Mouse (Mus musculus): ENCODE measurements around the gene Qpctl. TPM values are rescaled to one million over a fixed set of nuclear protein-coding genes. Genes with fewer than 3 reads are reported as not detected.

Qpctl gene
- total and polyA plus RNA-seq, 3 experiments = 3.1 to 6.5 TPM; not detected in 1

- TF ChIP-seq UBTF (IDR thresholded peaks at IDR 0.05; ENCODE audit: borderline replicate concordance, insufficient read depth, low read depth, low read length) (no peak), E2F4 (IDR thresholded peaks at IDR 0.05; ENCODE audit: borderline replicate concordance, low read depth, low read length) (no peak)
- H3K27ac ChIP-seq (ENCODE audit: control insufficient read depth, low read depth, low read length) = no peak overlapping the region
- H3K27me3 ChIP-seq (ENCODE audit: control insufficient read depth in 1 of 2, insufficient read depth in 2 of 2, low read length in 2 of 2) = no peaks in the 10 kb centered on the region
- no peak overlapping the region for H3K4me3 ChIP-seq (ENCODE audit: control insufficient read depth in 1 of 2, insufficient read depth in 1 of 2, low read depth in 2 of 2, low read length in 2 of 2)
- peaks cover 1% of the 10 kb centered on the region; the same call in 1 of the 2 replicates for H3K79me2 ChIP-seq (ENCODE audit: control insufficient read depth, insufficient read depth, low read length, poor library complexity)
- H3K9ac ChIP-seq (ENCODE audit: control insufficient read depth, low read depth, low read length, poor library complexity, severe bottlenecking) = no peak overlapping the region
- no peaks in the 10 kb centered on the region for H3K9me3 ChIP-seq (replicated peaks; ENCODE audit: insufficient read depth, low read length)
- peaks cover 0 to 10% of the 10 kb centered on the region in 2 experiments; a peak in 3 of 4 replicates for H3K4me1 ChIP-seq (ENCODE audit: control insufficient read depth in 1 of 2, insufficient read depth in 2 of 2, low read length in 2 of 2)
- H3K36me3 ChIP-seq (ENCODE audit: control insufficient read depth in 1 of 2, insufficient read depth in 2 of 2, low read length in 2 of 2) = no peaks in the 10 kb centered on the region
- no peak for DNase-seq (ENCODE audit: low read depth, low spot score)
Measured at GRCm38 (mm10) chr7:19100290-19100689, 48.8 kb downstream of the Qpctl start.

DNA sequence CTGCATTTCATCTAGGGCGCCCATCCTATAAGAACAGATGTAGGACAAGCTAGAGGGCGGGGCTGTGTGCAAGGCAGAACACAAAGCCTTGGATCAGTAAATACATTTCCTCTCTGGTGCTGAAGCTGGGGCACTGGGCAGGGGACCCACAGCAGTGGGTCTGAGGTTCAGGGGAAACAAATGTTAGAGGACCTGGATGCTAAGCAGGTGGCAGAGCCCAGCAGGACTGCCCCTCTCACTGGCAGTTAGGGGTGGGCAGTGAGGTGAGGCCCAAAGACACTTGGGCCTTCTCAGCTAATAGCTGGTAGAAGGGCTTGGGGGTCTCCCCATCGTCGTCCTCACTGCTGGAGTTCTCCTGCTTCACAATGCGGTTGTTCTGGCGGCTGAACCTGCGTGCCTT, 50.3 kb downstream of the Qpctl start:
- H3K27ac ChIP-seq (ENCODE audit: control insufficient read depth, low read depth, low read length) = no peak overlapping the region
- no peak overlapping the region for H3K9ac ChIP-seq (ENCODE audit: control insufficient read depth, low read depth, low read length, poor library complexity, severe bottlenecking)
- H3K79me2 ChIP-seq (ENCODE audit: control insufficient read depth, insufficient read depth, low read length, poor library complexity) = peaks cover 8% of the 10 kb centered on the region; the same call in 1 of the 2 replicates
- no peaks in the 10 kb centered on the region for H3K9me3 ChIP-seq (replicated peaks; ENCODE audit: insufficient read depth, low read length)
- no peaks in the 10 kb centered on the region for H3K36me3 ChIP-seq (ENCODE audit: control insufficient read depth in 1 of 2, insufficient read depth in 2 of 2, low read length in 2 of 2)
- H3K27me3 ChIP-seq (ENCODE audit: control insufficient read depth in 1 of 2, insufficient read depth in 2 of 2, low read length in 2 of 2) = no peaks in the 10 kb centered on the region
- H3K4me3 ChIP-seq (ENCODE audit: control insufficient read depth in 1 of 2, insufficient read depth in 1 of 2, low read depth in 2 of 2, low read length in 2 of 2) = no peak overlapping the region
- peaks cover 0 to 10% of the 10 kb centered on the region in 2 experiments; a peak in 3 of 4 replicates for H3K4me1 ChIP-seq (ENCODE audit: control insufficient read depth in 1 of 2, insufficient read depth in 2 of 2, low read length in 2 of 2)
- no peak for TF ChIP-seq POLR2A (IDR thresholded peaks at IDR 0.05; ENCODE audit: control insufficient read depth in 1 of 2, insufficient read depth in 1 of 2, low read depth in 1 of 2, low read length in 2 of 2, poor library complexity in 1 of 2)
- TF ChIP-seq TBP (IDR thresholded peaks at IDR 0.05; ENCODE audit: low read depth, low read length) = no peak
- no peak for TF ChIP-seq ELF1 (IDR thresholded peaks at IDR 0.05; ENCODE audit: low read depth, low read length)
- TF ChIP-seq CTCF (IDR thresholded peaks at IDR 0.05 in 2 of 3, conservative IDR thresholded peaks at IDR 0.05 in 1 of 3; ENCODE audit: control insufficient read depth in 1 of 3, insufficient read depth in 1 of 3, low read depth in 2 of 3, low read length in 3 of 3, poor library complexity in 1 of 3, severe bottlenecking in 1 of 3) = no peak
- no peak for TF ChIP-seq MYB (IDR thresholded peaks at IDR 0.05; ENCODE audit: low read depth, low read length)
- TF ChIP-seq UBTF (IDR thresholded peaks at IDR 0.05; ENCODE audit: borderline replicate concordance, insufficient read depth, low read depth, low read length) = no peak
- TF ChIP-seq MXI1 (IDR thresholded peaks at IDR 0.05; ENCODE audit: low read depth, low read length) = no peak
- TF ChIP-seq CHD1 (IDR thresholded peaks at IDR 0.05; ENCODE audit: low read depth, low read length) = no peak
- no peak for TF ChIP-seq EP300 (IDR thresholded peaks at IDR 0.05; ENCODE audit: low read depth in 1 of 2, low read length in 2 of 2)
- no peak for TF ChIP-seq ETS1 (IDR thresholded peaks at IDR 0.05; ENCODE audit: low read depth, low read length)
- DNase-seq (ENCODE audit: low read depth, low spot score) = no peak

DNA sequence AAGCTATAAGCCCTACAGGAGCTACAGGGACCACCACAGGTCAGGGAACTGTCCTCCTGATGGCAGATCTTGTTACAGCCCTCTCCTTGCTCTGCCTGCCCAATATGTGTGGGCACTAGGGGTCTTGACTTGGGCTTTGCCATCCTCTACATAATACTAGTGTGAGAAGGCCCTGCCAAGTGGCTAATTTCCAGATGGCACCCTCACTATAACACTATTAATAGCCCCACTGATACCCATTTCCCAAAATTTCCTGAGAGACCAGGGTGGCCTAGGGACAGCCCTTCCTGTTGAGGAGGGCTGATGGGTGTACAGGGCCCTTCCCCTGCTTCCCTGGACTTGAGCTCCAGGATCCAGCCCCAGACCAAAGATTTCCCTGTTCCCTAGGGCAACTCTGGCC, 51.2 kb downstream of the Qpctl start:
- TF ChIP-seq CTCF (IDR thresholded peaks at IDR 0.05 in 2 of 3, conservative IDR thresholded peaks at IDR 0.05 in 1 of 3; ENCODE audit: control insufficient read depth in 1 of 3, insufficient read depth in 1 of 3, low read depth in 2 of 3, low read length in 3 of 3, poor library complexity in 1 of 3, severe bottlenecking in 1 of 3) (no peak), USF1 (IDR thresholded peaks at IDR 0.05; ENCODE audit: low read depth, low read length) (no peak), MAFK (IDR thresholded peaks at IDR 0.05; ENCODE audit: borderline replicate concordance, low read depth, low read length) (no peak), TBP (IDR thresholded peaks at IDR 0.05; ENCODE audit: low read depth, low read length) (no peak), ELF1 (IDR thresholded peaks at IDR 0.05; ENCODE audit: low read depth, low read length) (no peak), MXI1 (IDR thresholded peaks at IDR 0.05; ENCODE audit: low read depth, low read length) (no peak), HCFC1 (IDR thresholded peaks at IDR 0.05; ENCODE audit: low read depth, low read length) (no peak), TCF12 (IDR thresholded peaks at IDR 0.05; ENCODE audit: low read depth, low read length) (no peak), USF2 (IDR thresholded peaks at IDR 0.05; ENCODE audit: borderline replicate concordance in 1 of 2, insufficient read depth in 1 of 2, low read depth in 1 of 2, low read length in 2 of 2) (no peak), MAZ (IDR thresholded peaks at IDR 0.05; ENCODE audit: low read depth, low read length) (no peak), SIN3A (IDR thresholded peaks at IDR 0.05; ENCODE audit: low read length) (no peak)
- H3K4me1 ChIP-seq (ENCODE audit: control insufficient read depth in 1 of 2, insufficient read depth in 2 of 2, low read length in 2 of 2) = peaks cover 0 to 9% of the 10 kb centered on the region in 2 experiments; a peak in 3 of 4 replicates

More for the DNA sequence above, 51.2 kb downstream of the Qpctl start:
- DNase-seq (ENCODE audit: low read depth, low spot score) = no peak
- H3K79me2 ChIP-seq (ENCODE audit: control insufficient read depth, insufficient read depth, low read length, poor library complexity) = peaks cover 8% of the 10 kb centered on the region; the same call in 1 of the 2 replicates
- no peaks in the 10 kb centered on the region for H3K27me3 ChIP-seq (ENCODE audit: control insufficient read depth in 1 of 2, insufficient read depth in 2 of 2, low read length in 2 of 2)
- no peaks in the 10 kb centered on the region for H3K36me3 ChIP-seq (ENCODE audit: control insufficient read depth in 1 of 2, insufficient read depth in 2 of 2, low read length in 2 of 2)
- no peaks in the 10 kb centered on the region for H3K9me3 ChIP-seq (replicated peaks; ENCODE audit: insufficient read depth, low read length)
- H3K9ac ChIP-seq (ENCODE audit: control insufficient read depth, low read depth, low read length, poor library complexity, severe bottlenecking) = no peak overlapping the region
- H3K27ac ChIP-seq (ENCODE audit: control insufficient read depth, low read depth, low read length) = no peak overlapping the region
- no peak overlapping the region for H3K4me3 ChIP-seq (ENCODE audit: control insufficient read depth in 1 of 2, insufficient read depth in 1 of 2, low read depth in 2 of 2, low read length in 2 of 2)
